Mouse (Mus musculus): Measurements from ENCODE around the gene Got2. TPM values are rescaled to one million over a fixed set of nuclear protein-coding genes. Genes with fewer than 3 reads are reported as not detected.

Got2 gene
- total and polyA plus RNA-seq, 3 experiments = 105 to 421 (median 179) TPM

GRCm38 (mm10) chr8:95881576-95881975 lies 6.8 kb downstream of the Got2 start:
- Histone ChIP-seq H3K36me3 (ENCODE audit: control insufficient read depth in 1 of 2, insufficient read depth in 2 of 2, low read length in 2 of 2) (peaks cover 12 to 20% of the 10 kb centered on the region in 2 experiments), H3K79me2 (ENCODE audit: control insufficient read depth, insufficient read depth, low read length, poor library complexity) (peaks cover 55% of the 10 kb centered on the region), H3K4me3 (ENCODE audit: control insufficient read depth in 1 of 2, insufficient read depth in 1 of 2, low read depth in 2 of 2, low read length in 2 of 2) (no peak overlapping the region), H3K4me1 (ENCODE audit: control insufficient read depth in 1 of 2, insufficient read depth in 2 of 2, low read length in 2 of 2) (peaks cover under 1 to 9% of the 10 kb centered on the region in 2 experiments), H3K9me3 (replicated peaks; ENCODE audit: insufficient read depth, low read length) (no peaks in the 10 kb centered on the region), H3K27ac (ENCODE audit: control insufficient read depth, low read depth, low read length) (no peak overlapping the region), H3K9ac (ENCODE audit: control insufficient read depth, low read depth, low read length, poor library complexity, severe bottlenecking) (no peak overlapping the region), H3K27me3 (ENCODE audit: control insufficient read depth in 1 of 2, insufficient read depth in 2 of 2, low read length in 2 of 2) (no peaks in the 10 kb centered on the region)
- DNase-seq (ENCODE audit: low read depth, low spot score) = no peak
- TF ChIP-seq E2F4 (IDR thresholded peaks at IDR 0.05; ENCODE audit: borderline replicate concordance, low read depth, low read length) (no peak), ZMIZ1 (IDR thresholded peaks at IDR 0.05; ENCODE audit: low read depth, low read length) (no peak), JUND (IDR thresholded peaks at IDR 0.05; ENCODE audit: low read depth, low read length) (no peak), MYC (IDR thresholded peaks at IDR 0.05; ENCODE audit: low read depth, low read length) (no peak), POLR2AphosphoS2 (IDR thresholded peaks at IDR 0.05; ENCODE audit: low read length) (no peak), TAL1 (IDR thresholded peaks at IDR 0.05; ENCODE audit: low read length) (no peak), ZKSCAN1 (IDR thresholded peaks at IDR 0.05; ENCODE audit: low read depth, low read length) (no peak), SIN3A (IDR thresholded peaks at IDR 0.05; ENCODE audit: low read length) (no peak), NRF1 (IDR thresholded peaks at IDR 0.05; ENCODE audit: insufficient read depth, low read depth, low read length, poor library complexity, severe bottlenecking) (no peak), NELFE (IDR thresholded peaks at IDR 0.05; ENCODE audit: low read depth, low read length) (no peak), POLR2A (IDR thresholded peaks at IDR 0.05; ENCODE audit: control insufficient read depth in 1 of 2, insufficient read depth in 1 of 2, low read depth in 1 of 2, low read length in 2 of 2, poor library complexity in 1 of 2) (no peak), MYB (IDR thresholded peaks at IDR 0.05; ENCODE audit: low read depth, low read length) (no peak), ZNF384 (IDR thresholded peaks at IDR 0.05; ENCODE audit: low read depth, low read length) (no peak), BHLHE40 (IDR thresholded peaks at IDR 0.05; ENCODE audit: borderline replicate concordance, low read depth, low read length) (no peak)

GRCm38 (mm10) chr8:95879823-95880222 lies 8.5 kb downstream of the Got2 start:
- Histone ChIP-seq H3K27ac (ENCODE audit: control insufficient read depth, low read depth, low read length) (no peak overlapping the region), H3K4me1 (ENCODE audit: control insufficient read depth in 1 of 2, insufficient read depth in 2 of 2, low read length in 2 of 2) (peaks cover 0 to 4% of the 10 kb centered on the region in 2 experiments; a peak in 1 of 4 replicates), H3K9me3 (replicated peaks; ENCODE audit: insufficient read depth, low read length) (no peaks in the 10 kb centered on the region), H3K36me3 (ENCODE audit: control insufficient read depth in 1 of 2, insufficient read depth in 2 of 2, low read length in 2 of 2) (peaks cover 5 to 24% of the 10 kb centered on the region in 2 experiments), H3K4me3 (ENCODE audit: control insufficient read depth in 1 of 2, insufficient read depth in 1 of 2, low read depth in 2 of 2, low read length in 2 of 2) (no peak overlapping the region), H3K27me3 (ENCODE audit: control insufficient read depth in 1 of 2, insufficient read depth in 2 of 2, low read length in 2 of 2) (no peaks in the 10 kb centered on the region), H3K79me2 (ENCODE audit: control insufficient read depth, insufficient read depth, low read length, poor library complexity) (peaks cover 39% of the 10 kb centered on the region), H3K9ac (ENCODE audit: control insufficient read depth, low read depth, low read length, poor library complexity, severe bottlenecking) (no peak overlapping the region)
- no peak for DNase-seq (ENCODE audit: low read depth, low spot score)
- TF ChIP-seq MAFK (IDR thresholded peaks at IDR 0.05; ENCODE audit: borderline replicate concordance, low read depth, low read length) = no peak
- no peak for TF ChIP-seq KAT2A (conservative IDR thresholded peaks at IDR 0.05; ENCODE audit: low read depth, low read length)
